Mouse (Mus musculus) testis, postnatal 14 days (tissue): ENCODE results near the gene Aagab.
A peak's percentile ranks its signal among the peaks of the same experiment; 100 is the strongest.

Experiments used
- DNase-seq: peaks from one replicate; pipeline ENCODE4 v3.0.0; 2021; ENCODE audit warnings: low spot score

The Aagab gene

GRCm38 (mm10) chr9:63606594-63606993 lies 4.1 kb downstream of the Aagab start:
- DNase-seq = no peak

- DNase-seq = no peak
Measured at GRCm38 (mm10) chr9:63608006-63608405, 5.5 kb downstream of the Aagab start.

GRCm38 (mm10) chr9:63609246-63609645 lies 6.8 kb downstream of the Aagab start:
- no peak for DNase-seq

- no peak for DNase-seq
Measured at GRCm38 (mm10) chr9:63609776-63610175, 7.3 kb downstream of the Aagab start.

GRCm38 (mm10) chr9:63610231-63610630 lies 7.8 kb downstream of the Aagab start:
- DNase-seq = no peak

GRCm38 (mm10) chr9:63610841-63611366 lies 8.4 kb downstream of the Aagab start:
- DNase-seq = peak; percentile 19

GRCm38 (mm10) chr9:63611967-63612366 lies 9.5 kb downstream of the Aagab start:
- no peak for DNase-seq

GRCm38 (mm10) chr9:63612565-63613515 lies 10.4 kb downstream of the Aagab start:
- no peak for DNase-seq

- DNase-seq = no peak
Measured at GRCm38 (mm10) chr9:63613569-63613968, 11.1 kb downstream of the Aagab start.

- no peak for DNase-seq
Measured at GRCm38 (mm10) chr9:63614018-63614985, 11.8 kb downstream of the Aagab start.

- no peak for DNase-seq
Measured at GRCm38 (mm10) chr9:63617967-63618366, 15.5 kb downstream of the Aagab start.

GRCm38 (mm10) chr9:63623895-63624569 lies 21.6 kb downstream of the Aagab start:
- DNase-seq = no peak

GRCm38 (mm10) chr9:63625090-63625756 lies 22.8 kb downstream of the Aagab start:
- DNase-seq = no peak

GRCm38 (mm10) chr9:63632045-63632444 lies 29.6 kb downstream of the Aagab start:
- DNase-seq = no peak

GRCm38 (mm10) chr9:63632924-63633323 lies 30.5 kb downstream of the Aagab start:
- DNase-seq = no peak

GRCm38 (mm10) chr9:63633334-63633733 lies 30.9 kb downstream of the Aagab start:
- no peak for DNase-seq

- DNase-seq = no peak
Measured at GRCm38 (mm10) chr9:63636113-63636512, 33.7 kb downstream of the Aagab start.

- DNase-seq = no peak
Measured at GRCm38 (mm10) chr9:63641983-63642646, 39.7 kb downstream of the Aagab start.

- no peak for DNase-seq
Measured at GRCm38 (mm10) chr9:63644011-63644410, 41.6 kb downstream of the Aagab start.

GRCm38 (mm10) chr9:63645084-63645483 lies 42.6 kb downstream of the Aagab start:
- DNase-seq = no peak
